Mouse (Mus musculus): ENCODE measurements around the gene Acbd4. TPM values are rescaled to one million over a fixed set of nuclear protein-coding genes. Genes with fewer than 3 reads are reported as not detected.

Acbd4 gene
- polyA plus RNA-seq, 1 experiment from 2014 or later: 14.5 TPM

DNA sequence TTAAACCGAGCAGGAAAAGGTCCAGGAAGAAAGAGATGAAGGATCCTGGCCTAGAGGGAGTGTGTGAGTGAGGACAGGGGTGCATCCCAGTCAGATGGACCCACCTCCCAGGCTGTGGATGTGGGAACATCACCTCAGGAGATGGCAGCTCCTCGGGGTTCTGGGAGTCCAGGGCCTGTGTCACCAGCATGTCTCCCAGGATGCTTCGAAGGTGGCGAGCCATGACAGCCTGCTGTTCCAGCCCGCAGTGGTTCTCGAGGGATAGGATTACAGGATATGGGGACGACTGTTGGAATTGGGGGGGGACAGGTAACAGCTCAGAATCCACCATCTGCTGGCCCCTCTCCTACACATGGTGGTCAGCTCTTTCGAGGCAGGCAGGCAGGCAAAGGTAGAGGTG is 24.9 kb upstream of the Acbd4 start:
- H3K36me3 ChIP-seq (ENCODE audit: control insufficient read depth, insufficient read depth, low read length): no peaks in the 10 kb centered on the region
- no peak overlapping the region for H3K9ac ChIP-seq (ENCODE audit: low read length)
- no peaks in the 10 kb centered on the region for H3K9me3 ChIP-seq (ENCODE audit: control insufficient read depth, low read length)
- peaks cover 7% of the 10 kb centered on the region for H3K4me1 ChIP-seq (replicated peaks; ENCODE audit: control insufficient read depth, insufficient read depth, low read length)
- H3K4me3 ChIP-seq (ENCODE audit: low read depth, low read length): no peak overlapping the region
- ATAC-seq (replicated peaks; ENCODE audit: low FRiP score, low TSS enrichment, low read depth) (no peak), DNase-seq (ENCODE audit: low spot score) (no peak)
- no peak overlapping the region for H3K4me2 ChIP-seq (ENCODE audit: low read length)
- 85% methylated on average over 8 of the region's 8 CpGs for WGBS
- peaks cover 16% of the 10 kb centered on the region for H3K27me3 ChIP-seq (replicated peaks; ENCODE audit: control insufficient read depth, insufficient read depth, low read length)
- no peak overlapping the region for H3K27ac ChIP-seq (ENCODE audit: low read depth)

GRCm38 (mm10) chr11:103078131-103078530 is 23.4 kb upstream of the Acbd4 start:
- H3K27ac ChIP-seq (ENCODE audit: low read depth): no peak overlapping the region
- no peak overlapping the region for H3K9ac ChIP-seq (ENCODE audit: low read length)
- H3K4me3 ChIP-seq (ENCODE audit: low read depth, low read length): no peak overlapping the region
- no peaks in the 10 kb centered on the region for H3K36me3 ChIP-seq (ENCODE audit: control insufficient read depth, insufficient read depth, low read length)
- 84% methylated on average over 11 of the region's 11 CpGs for WGBS
- no peak for DNase-seq (ENCODE audit: low spot score)
- H3K4me2 ChIP-seq (ENCODE audit: low read length): no peak overlapping the region
- no peak for ATAC-seq (replicated peaks; ENCODE audit: low FRiP score, low TSS enrichment, low read depth)
- peaks cover 21% of the 10 kb centered on the region for H3K27me3 ChIP-seq (replicated peaks; ENCODE audit: control insufficient read depth, insufficient read depth, low read length)
- H3K9me3 ChIP-seq (ENCODE audit: control insufficient read depth, low read length): no peaks in the 10 kb centered on the region
- peaks cover 7% of the 10 kb centered on the region for H3K4me1 ChIP-seq (replicated peaks; ENCODE audit: control insufficient read depth, insufficient read depth, low read length)

- Histone ChIP-seq H3K4me2 (ENCODE audit: low read length) (peak overlapping the region; percentile 50), H3K9me3 (ENCODE audit: control insufficient read depth, low read length) (no peaks in the 10 kb centered on the region), H3K27me3 (replicated peaks; ENCODE audit: control insufficient read depth, insufficient read depth, low read length) (peaks cover 21% of the 10 kb centered on the region), H3K9ac (ENCODE audit: low read length) (peak overlapping the region; percentile 23; the same call in 1 of the 2 replicates), H3K4me3 (ENCODE audit: low read depth, low read length) (peak overlapping the region; percentile 29), H3K36me3 (ENCODE audit: control insufficient read depth, insufficient read depth, low read length) (no peaks in the 10 kb centered on the region), H3K4me1 (replicated peaks; ENCODE audit: control insufficient read depth, insufficient read depth, low read length) (peaks cover 7% of the 10 kb centered on the region), H3K27ac (ENCODE audit: low read depth) (no peak overlapping the region)
- ATAC-seq (replicated peaks; ENCODE audit: low FRiP score, low TSS enrichment, low read depth): peak; percentile 58; the same call in 1 of the 2 replicates
- WGBS: 3% methylated on average over 42 of the region's 43 CpGs
- peak; percentile 77 for DNase-seq (ENCODE audit: low spot score)
Observed at GRCm38 (mm10) chr11:103080323-103081091, 21.0 kb upstream of the Acbd4 start.

- no peaks in the 10 kb centered on the region for H3K9me3 ChIP-seq (ENCODE audit: control insufficient read depth, low read length)
- H3K36me3 ChIP-seq (ENCODE audit: control insufficient read depth, insufficient read depth, low read length): no peaks in the 10 kb centered on the region
- no peak overlapping the region for H3K4me3 ChIP-seq (ENCODE audit: low read depth, low read length)
- H3K27ac ChIP-seq (ENCODE audit: low read depth): no peak overlapping the region
- no peak for ATAC-seq (replicated peaks; ENCODE audit: low FRiP score, low TSS enrichment, low read depth)
- no peak overlapping the region for H3K9ac ChIP-seq (ENCODE audit: low read length)
- no peak overlapping the region for H3K4me2 ChIP-seq (ENCODE audit: low read length)
- peaks cover 21% of the 10 kb centered on the region for H3K27me3 ChIP-seq (replicated peaks; ENCODE audit: control insufficient read depth, insufficient read depth, low read length)
- WGBS: 67% methylated on average over 6 of the region's 6 CpGs
- DNase-seq (ENCODE audit: low spot score): no peak
- H3K4me1 ChIP-seq (replicated peaks; ENCODE audit: control insufficient read depth, insufficient read depth, low read length): peaks cover 7% of the 10 kb centered on the region
Observed at GRCm38 (mm10) chr11:103081631-103082030, 19.9 kb upstream of the Acbd4 start.

DNA sequence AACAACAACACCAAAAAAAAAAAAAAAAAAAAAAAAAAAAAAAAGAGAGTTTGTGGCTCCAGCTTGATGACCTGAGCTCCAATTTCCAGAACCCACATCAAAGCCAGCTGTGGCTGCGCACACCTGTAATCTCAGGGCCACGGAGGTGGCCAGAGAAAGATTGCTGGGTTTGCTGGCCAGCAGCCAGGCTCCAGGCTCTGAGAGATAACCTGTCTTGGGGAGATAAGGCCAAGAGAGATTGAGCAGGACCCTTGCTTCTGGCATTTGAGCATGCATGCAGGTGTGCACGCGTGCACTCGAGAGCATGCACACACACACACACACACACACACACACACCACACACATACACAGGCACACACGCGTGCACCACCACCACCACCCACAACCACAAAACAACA is 8.2 kb upstream of the Acbd4 start:
- Histone ChIP-seq H3K4me1 (replicated peaks; ENCODE audit: control insufficient read depth, insufficient read depth, low read length) (peaks cover 11% of the 10 kb centered on the region), H3K36me3 (ENCODE audit: control insufficient read depth, insufficient read depth, low read length) (no peaks in the 10 kb centered on the region), H3K27me3 (replicated peaks; ENCODE audit: control insufficient read depth, insufficient read depth, low read length) (no peaks in the 10 kb centered on the region), H3K9me3 (ENCODE audit: control insufficient read depth, low read length) (no peaks in the 10 kb centered on the region), H3K9ac (ENCODE audit: low read length) (no peak overlapping the region), H3K4me2 (ENCODE audit: low read length) (no peak overlapping the region), H3K27ac (ENCODE audit: low read depth) (no peak overlapping the region), H3K4me3 (ENCODE audit: low read depth, low read length) (no peak overlapping the region)
- 85% methylated on average over 7 of the region's 7 CpGs for WGBS
- ATAC-seq (replicated peaks; ENCODE audit: low FRiP score, low TSS enrichment, low read depth) (no peak), DNase-seq (ENCODE audit: low spot score) (no peak)

- Histone ChIP-seq H3K36me3 (ENCODE audit: control insufficient read depth, insufficient read depth, low read length) (no peaks in the 10 kb centered on the region), H3K27ac (ENCODE audit: low read depth) (no peak overlapping the region), H3K4me1 (replicated peaks; ENCODE audit: control insufficient read depth, insufficient read depth, low read length) (peaks cover 11% of the 10 kb centered on the region), H3K9ac (ENCODE audit: low read length) (no peak overlapping the region), H3K4me2 (ENCODE audit: low read length) (no peak overlapping the region), H3K4me3 (ENCODE audit: low read depth, low read length) (no peak overlapping the region), H3K9me3 (ENCODE audit: control insufficient read depth, low read length) (no peaks in the 10 kb centered on the region), H3K27me3 (replicated peaks; ENCODE audit: control insufficient read depth, insufficient read depth, low read length) (no peaks in the 10 kb centered on the region)
- peak; percentile 56 for ATAC-seq (replicated peaks; ENCODE audit: low FRiP score, low TSS enrichment, low read depth)
- 64% methylated on average over 20 of the region's 20 CpGs for WGBS
- DNase-seq (ENCODE audit: low spot score): no peak
Observed at GRCm38 (mm10) chr11:103093862-103094833, 7.3 kb upstream of the Acbd4 start.

GRCm38 (mm10) chr11:103095107-103095670 is 6.3 kb upstream of the Acbd4 start:
- DNase-seq (ENCODE audit: low spot score) (no peak), ATAC-seq (replicated peaks; ENCODE audit: low FRiP score, low TSS enrichment, low read depth) (no peak)
- Histone ChIP-seq H3K9ac (ENCODE audit: low read length) (no peak overlapping the region), H3K4me3 (ENCODE audit: low read depth, low read length) (no peak overlapping the region), H3K27me3 (replicated peaks; ENCODE audit: control insufficient read depth, insufficient read depth, low read length) (peaks cover 2% of the 10 kb centered on the region; the same call in 1 of the 2 replicates), H3K4me2 (ENCODE audit: low read length) (no peak overlapping the region), H3K9me3 (ENCODE audit: control insufficient read depth, low read length) (no peaks in the 10 kb centered on the region), H3K36me3 (ENCODE audit: control insufficient read depth, insufficient read depth, low read length) (no peaks in the 10 kb centered on the region), H3K27ac (ENCODE audit: low read depth) (no peak overlapping the region), H3K4me1 (replicated peaks; ENCODE audit: control insufficient read depth, insufficient read depth, low read length) (peaks cover 11% of the 10 kb centered on the region)
- WGBS: 73% methylated on average over 9 of the region's 9 CpGs

DNA sequence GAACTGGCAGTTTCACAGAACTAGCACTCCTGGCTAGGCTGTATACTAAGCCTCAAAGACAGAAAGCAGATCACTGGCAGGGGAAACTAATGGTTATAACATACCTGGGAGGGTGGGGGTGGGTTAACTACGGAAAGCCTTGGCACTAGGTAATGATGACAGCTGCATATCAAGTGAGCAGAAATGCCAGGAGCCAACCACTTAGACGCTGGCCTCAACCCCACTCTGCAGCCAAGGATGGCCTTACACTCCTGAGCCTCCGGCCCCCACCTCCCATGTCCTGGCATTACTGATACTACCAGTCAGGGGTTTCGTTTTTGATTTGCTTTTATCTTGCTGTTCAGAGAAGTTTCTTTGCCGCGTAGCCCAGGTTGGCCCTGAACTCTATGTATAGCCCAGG is 5.7 kb upstream of the Acbd4 start:
- no peak overlapping the region for H3K9ac ChIP-seq (ENCODE audit: low read length)
- no peak overlapping the region for H3K4me2 ChIP-seq (ENCODE audit: low read length)
- 85% methylated on average over 6 of the region's 6 CpGs for WGBS
- no peak for ATAC-seq (replicated peaks; ENCODE audit: low FRiP score, low TSS enrichment, low read depth)
- H3K36me3 ChIP-seq (ENCODE audit: control insufficient read depth, insufficient read depth, low read length): no peaks in the 10 kb centered on the region
- H3K4me1 ChIP-seq (replicated peaks; ENCODE audit: control insufficient read depth, insufficient read depth, low read length): peaks cover 11% of the 10 kb centered on the region
- no peak for DNase-seq (ENCODE audit: low spot score)
- H3K27ac ChIP-seq (ENCODE audit: low read depth): no peak overlapping the region
- no peak overlapping the region for H3K4me3 ChIP-seq (ENCODE audit: low read depth, low read length)
- H3K9me3 ChIP-seq (ENCODE audit: control insufficient read depth, low read length): no peaks in the 10 kb centered on the region
- H3K27me3 ChIP-seq (replicated peaks; ENCODE audit: control insufficient read depth, insufficient read depth, low read length): peaks cover 6% of the 10 kb centered on the region; the same call in 1 of the 2 replicates

All from intestine, embryonic 14.5 days (tissue).